Mouse (Mus musculus): ENCODE measurements around the gene Tmem39a. TPM values are rescaled to one million over a fixed set of nuclear protein-coding genes. Genes with fewer than 3 reads are reported as not detected.

Gene Tmem39a
- polyA plus RNA-seq, 1 experiment from 2014 or later: 32.0 TPM

Other genes starting within 250 kb of the Tmem39a start
- 1.6 and 1.7 TPM in 2 replicates for gene Maats1, start 216.6 kb upstream of the Tmem39a start, polyA plus RNA-seq (2015; fragmentation: Nextera tagmentation; extraction: Ambion mirVana)
- 65.3 and 71.9 TPM in 2 replicates for gene Cox17, start 211.7 kb upstream of the Tmem39a start, polyA plus RNA-seq (2015; fragmentation: Nextera tagmentation; extraction: Ambion mirVana)
- gene Gm21987, start 211.7 kb upstream of the Tmem39a start, polyA plus RNA-seq (2015; fragmentation: Nextera tagmentation; extraction: Ambion mirVana): not detected in 2 replicates
- gene Popdc2, start 196.5 kb upstream of the Tmem39a start, polyA plus RNA-seq (2015; fragmentation: Nextera tagmentation; extraction: Ambion mirVana): 0.68 and 0.69 TPM in 2 replicates
- 0.81 and 0.84 TPM in 2 replicates for gene Pla1a, start 125.6 kb upstream of the Tmem39a start, polyA plus RNA-seq (2015; fragmentation: Nextera tagmentation; extraction: Ambion mirVana)
- 159 and 165 TPM in 2 replicates for gene Adprh, start 106.0 kb upstream of the Tmem39a start, polyA plus RNA-seq (2015; fragmentation: Nextera tagmentation; extraction: Ambion mirVana)
- gene Cd80, start 103.1 kb upstream of the Tmem39a start, polyA plus RNA-seq (2015; fragmentation: Nextera tagmentation; extraction: Ambion mirVana): 0.30 and 0.60 TPM in 2 replicates
- 28.0 and 32.8 TPM in 2 replicates for gene Timmdc1, start 36.0 kb upstream of the Tmem39a start, polyA plus RNA-seq (2015; fragmentation: Nextera tagmentation; extraction: Ambion mirVana)
- 50.1 and 55.8 TPM in 2 replicates for gene Poglut1, start 8.4 kb upstream of the Tmem39a start, polyA plus RNA-seq (2015; fragmentation: Nextera tagmentation; extraction: Ambion mirVana)
- gene Arhgap31, start 154.6 kb downstream of the Tmem39a start, polyA plus RNA-seq (2015; fragmentation: Nextera tagmentation; extraction: Ambion mirVana): 4.5 and 6.7 TPM in 2 replicates
- gene B4galt4, start 183.6 kb downstream of the Tmem39a start, polyA plus RNA-seq (2015; fragmentation: Nextera tagmentation; extraction: Ambion mirVana): 38.3 and 40.3 TPM in 2 replicates
- gene Upk1b, start 241.6 kb downstream of the Tmem39a start, polyA plus RNA-seq (2015; fragmentation: Nextera tagmentation; extraction: Ambion mirVana): 0.16 and 0.60 TPM in 2 replicates

All from hindbrain, embryonic 16.5 days (tissue).